Mouse (Mus musculus) liver, postnatal 0 days (tissue): Measurements from ENCODE around the gene Urb1.

ENCODE experiments used
- CTCF ChIP-seq: sonication (generic); IDR thresholded peaks from 2 replicates; pipeline ENCODE4 v1.5.1; 2016; ENCODE audit warnings: antibody characterized with exemption, low read depth
- EP300 ChIP-seq: IDR thresholded peaks from 2 replicates; pipeline ENCODE4 v1.6.1; 2016; ENCODE audit warnings: antibody characterized with exemption, low read depth, mild to moderate bottlenecking

GRCm38 (mm10) chr16:90792500-90792899 lies 17.7 kb downstream of the Urb1 start:
- TF ChIP-seq CTCF = no peak
- TF ChIP-seq EP300 = no peak
